Mouse (Mus musculus) heart, adult 2 months (tissue): ENCODE measurements around the gene Lgr4.

Source experiments
- CTCF ChIP-seq: fragments of 200-600 bp; IDR thresholded peaks from 2 replicates; pipeline ENCODE4 v1.8.1; 2022; ENCODE audit warnings: antibody characterized with exemption, mild to moderate bottlenecking, moderate library complexity
- EP300 ChIP-seq: fragments of 200-500 bp; IDR thresholded peaks from 2 replicates; pipeline ENCODE4 v1.6.1; 2011; ENCODE audit warnings: low read depth, low read length, control low read depth; ENCODE audit not compliant: insufficient read depth
- POLR2A ChIP-seq: fragments of 200-500 bp; IDR thresholded peaks from 2 replicates; pipeline ENCODE4 v1.6.1; 2011; ENCODE audit warnings: mild to moderate bottlenecking, low read depth, low read length, control low read depth; ENCODE audit not compliant: insufficient read depth

DNA sequence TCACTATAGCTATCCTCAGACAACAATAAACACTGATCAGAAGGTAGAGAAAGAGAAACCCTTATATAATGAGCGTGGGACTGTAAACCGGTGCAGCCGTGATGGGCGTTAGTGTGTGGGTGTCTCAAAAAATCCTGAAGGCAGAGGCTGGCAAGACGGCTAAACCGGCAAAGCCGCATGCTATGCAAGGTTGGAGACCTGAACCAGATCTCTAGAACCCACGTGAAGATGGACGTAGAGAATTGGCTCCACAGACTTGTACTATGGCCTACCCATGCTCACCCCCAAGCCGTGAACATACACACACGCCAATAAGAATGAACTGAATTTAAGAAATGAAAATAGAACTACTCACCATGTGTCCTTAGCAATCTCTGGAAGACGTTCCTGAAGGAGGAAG is 4.7 kb upstream of the Lgr4 start:
- no peak for TF ChIP-seq CTCF
- no peak for TF ChIP-seq POLR2A
- TF ChIP-seq EP300: no peak
